Mouse (Mus musculus) ES-CJ7 (cell line): ENCODE measurements around the gene Sufu.

Experiments
- DNase-seq: peaks from one replicate; pipeline ENCODE4 v3.0.0; 2011; ENCODE audit warnings: low read depth, low spot score

The Sufu gene

DNA sequence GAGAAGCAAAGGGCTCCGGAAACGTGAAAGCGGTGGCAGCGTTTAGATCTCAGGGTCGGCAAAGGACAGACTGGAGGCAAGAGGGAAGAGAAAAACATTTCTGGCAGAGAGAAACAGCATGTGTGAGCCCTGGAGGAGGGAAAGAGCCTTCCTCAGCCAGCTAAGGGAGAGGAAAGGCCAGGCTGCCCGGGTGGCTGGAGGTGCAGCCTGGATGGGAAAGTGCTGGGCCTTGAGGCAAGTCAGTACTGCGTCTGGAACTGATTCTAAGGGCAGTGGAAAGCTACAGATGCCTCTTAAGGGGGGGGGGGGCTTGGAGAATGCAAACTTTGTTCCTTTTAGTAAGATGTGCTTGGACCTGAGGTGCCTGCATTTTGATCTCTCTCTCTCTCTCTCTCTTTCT is 37.0 kb downstream of the Sufu start:
- DNase-seq = no peak

DNA sequence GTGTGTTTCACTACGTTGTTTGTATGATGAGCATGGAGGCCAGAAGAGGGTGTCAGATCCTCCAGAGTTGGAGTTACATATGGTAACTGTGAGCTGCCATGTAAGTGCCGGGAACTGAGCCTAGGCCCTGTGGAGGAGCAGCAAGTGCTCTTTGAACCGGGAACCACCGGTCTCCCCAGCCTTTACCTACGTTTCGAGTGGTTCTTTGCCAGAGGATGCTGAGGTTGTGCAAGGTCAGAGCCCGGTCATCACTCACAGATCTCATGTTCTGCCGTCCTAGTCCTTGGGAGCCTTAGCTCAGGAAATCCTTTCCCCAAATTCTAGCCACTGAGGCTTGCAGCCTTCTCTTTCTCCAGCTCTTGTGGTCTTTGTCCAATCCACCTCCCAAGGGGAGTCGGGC is 37.5 kb downstream of the Sufu start:
- no peak for DNase-seq

DNA sequence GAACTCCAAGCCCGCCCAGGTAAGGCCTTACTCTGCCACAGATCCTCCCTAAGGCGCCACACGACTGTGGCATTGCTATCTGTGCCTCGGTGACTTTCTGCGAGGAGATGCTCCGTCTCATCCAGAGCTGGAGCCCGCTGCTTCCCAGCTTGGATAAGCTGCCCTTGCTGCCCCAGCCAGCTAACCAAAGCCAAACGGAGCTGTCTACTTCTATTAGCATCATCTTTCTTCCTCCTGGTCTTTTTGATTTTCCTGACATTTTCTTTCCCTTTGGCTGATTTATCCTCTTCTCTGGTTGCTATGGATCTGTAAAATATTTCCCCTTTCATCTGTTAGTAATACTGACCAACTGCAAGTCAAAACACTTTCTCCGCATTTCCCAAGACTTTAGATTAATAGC is 37.9 kb downstream of the Sufu start:
- no peak for DNase-seq

DNA sequence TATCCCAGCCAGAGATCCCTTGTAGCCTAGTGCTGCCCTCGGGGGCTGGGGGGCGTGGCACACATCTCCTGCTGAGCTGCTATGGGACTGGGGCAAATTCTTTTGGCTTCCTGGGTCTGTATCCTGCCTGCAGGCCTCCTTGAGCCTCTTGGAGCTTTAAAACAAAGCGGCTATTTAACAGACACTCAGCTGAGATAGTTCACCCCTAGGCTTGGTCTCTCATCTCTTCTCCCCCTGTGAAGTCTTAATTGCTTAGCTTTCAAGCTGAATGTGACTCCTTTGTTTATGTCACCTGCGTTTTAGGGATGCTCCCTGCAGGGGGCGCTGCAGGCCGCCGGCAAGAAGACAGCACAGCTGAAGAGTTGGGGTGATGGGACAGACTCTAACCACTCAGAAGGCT is 38.8 kb downstream of the Sufu start:
- DNase-seq = peak; percentile 86

DNA sequence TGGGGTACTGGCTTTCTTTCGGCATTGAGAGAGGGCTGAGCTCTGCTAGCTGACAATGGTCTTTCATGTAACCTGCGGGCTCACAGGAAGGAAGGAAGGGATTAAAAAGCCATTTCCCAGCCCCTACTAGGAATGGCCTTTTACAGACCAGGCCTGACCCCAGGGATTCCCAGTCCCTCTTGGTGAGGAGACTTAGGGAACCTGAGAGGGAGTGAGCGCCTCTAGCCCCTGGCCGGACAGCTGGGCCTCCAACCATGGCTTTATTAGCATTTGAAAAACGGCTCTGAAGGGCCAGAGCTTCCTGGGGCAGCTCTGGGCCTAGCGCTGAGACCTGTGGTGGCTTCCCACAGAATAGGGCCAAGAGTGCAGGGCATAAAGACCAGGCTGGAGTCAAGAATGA is 46.8 kb downstream of the Sufu start:
- no peak for DNase-seq

DNA sequence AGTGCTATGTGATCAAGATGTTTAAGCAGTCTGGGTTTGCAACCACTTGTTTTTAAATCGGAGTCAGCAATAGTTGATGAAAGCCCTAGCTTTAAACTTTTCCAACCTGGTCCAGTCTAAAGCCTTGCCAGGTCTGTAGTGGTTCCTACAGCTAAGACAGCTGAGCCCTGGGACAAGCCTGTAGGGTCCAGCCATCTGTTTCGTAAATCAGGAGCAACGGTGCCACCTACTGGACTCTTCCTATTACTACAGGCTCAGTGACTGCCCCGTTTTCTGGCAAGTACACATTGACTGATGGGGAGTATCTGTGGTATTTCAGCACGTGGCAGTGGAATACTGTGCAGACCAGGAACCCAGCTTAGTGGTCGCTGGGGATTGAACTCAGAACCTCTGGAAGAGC is 47.5 kb downstream of the Sufu start:
- peak; percentile 91 for DNase-seq

DNA sequence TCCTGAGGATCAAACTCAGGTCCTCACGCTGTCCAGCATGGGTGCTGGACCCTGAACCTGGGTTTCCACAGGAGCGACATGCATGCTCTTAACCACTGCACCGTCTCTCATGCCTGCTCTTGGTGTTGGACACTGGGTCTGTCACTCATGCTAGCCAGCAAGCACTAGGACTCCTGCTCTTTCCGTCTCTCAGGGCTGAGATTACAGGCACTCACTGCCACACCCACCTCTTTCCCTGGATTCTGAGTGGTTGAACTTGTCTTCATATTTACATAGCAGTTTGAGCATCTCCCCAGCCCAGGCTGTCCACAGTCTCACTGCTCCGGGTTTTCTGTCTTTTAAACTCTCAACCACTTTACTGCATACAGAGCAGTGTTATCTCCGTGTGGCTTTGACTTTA is 48.9 kb downstream of the Sufu start:
- peak; percentile 19 for DNase-seq

DNA sequence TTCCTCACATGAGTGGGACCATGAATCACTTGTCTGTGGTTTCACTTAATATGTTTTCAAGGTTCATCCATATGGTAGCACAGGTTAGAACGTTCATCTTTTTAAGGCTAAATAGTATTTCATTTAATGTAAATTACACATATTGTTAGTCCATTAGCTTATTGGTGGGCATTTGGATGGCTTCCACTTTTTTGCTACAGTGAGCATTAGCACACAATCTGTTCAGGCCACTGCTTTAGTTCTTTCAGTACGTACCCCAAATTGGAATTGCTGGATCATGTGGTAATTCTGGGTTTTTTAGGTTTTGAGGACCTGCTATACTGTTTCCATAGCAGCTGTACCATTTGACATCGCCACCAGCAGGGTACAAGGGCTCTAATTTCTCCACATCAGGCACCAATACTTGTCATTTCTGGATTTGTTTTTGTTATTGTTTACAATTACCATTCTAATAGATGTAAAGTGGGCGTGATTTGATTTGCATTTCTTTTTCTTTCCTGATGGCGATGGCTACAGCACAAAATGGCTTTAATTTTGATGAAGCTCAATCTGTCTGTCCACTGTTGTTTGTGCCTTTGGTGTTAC is 49.8 kb downstream of the Sufu start:
- DNase-seq = no peak

DNA sequence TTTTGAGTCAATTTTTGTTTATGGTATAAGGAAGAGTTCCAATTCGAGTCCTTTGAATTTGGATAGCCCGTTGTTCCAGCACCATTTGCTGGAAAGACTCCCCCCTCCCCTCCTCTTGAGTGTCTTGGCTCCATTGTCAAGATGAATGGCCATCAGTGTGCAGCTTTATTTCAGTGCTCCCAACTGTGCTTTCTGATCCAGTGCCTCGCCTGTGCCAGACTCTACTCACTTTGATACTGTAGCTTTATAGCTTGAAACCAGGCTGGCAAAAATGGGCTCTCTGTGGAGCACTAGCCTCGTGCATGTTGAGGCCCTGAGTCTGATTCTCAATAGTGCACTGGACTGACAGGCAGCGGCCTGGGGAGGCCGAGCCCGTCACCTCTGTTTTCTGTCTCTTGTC is 50.4 kb downstream of the Sufu start:
- no peak for DNase-seq

DNA sequence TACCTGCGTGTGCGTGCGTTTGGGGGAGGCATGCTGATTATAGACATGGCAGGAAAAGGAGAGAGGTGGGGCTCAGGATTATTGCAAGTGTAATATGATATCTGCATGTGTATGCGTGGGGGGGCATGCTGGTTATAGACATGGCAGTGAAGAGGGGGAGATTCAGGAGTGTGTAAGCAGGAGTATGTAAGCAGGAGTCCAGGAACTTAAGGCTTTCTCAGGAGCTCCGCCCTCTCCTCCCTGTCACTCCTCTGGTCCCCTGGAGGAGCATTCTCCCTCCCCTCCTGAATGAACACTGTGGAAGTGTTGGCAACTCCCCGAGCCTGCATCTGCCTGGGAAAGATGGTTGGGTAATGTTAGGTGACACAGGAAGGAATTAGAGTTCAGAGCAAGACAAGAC is 51.2 kb downstream of the Sufu start:
- DNase-seq = no peak

DNA sequence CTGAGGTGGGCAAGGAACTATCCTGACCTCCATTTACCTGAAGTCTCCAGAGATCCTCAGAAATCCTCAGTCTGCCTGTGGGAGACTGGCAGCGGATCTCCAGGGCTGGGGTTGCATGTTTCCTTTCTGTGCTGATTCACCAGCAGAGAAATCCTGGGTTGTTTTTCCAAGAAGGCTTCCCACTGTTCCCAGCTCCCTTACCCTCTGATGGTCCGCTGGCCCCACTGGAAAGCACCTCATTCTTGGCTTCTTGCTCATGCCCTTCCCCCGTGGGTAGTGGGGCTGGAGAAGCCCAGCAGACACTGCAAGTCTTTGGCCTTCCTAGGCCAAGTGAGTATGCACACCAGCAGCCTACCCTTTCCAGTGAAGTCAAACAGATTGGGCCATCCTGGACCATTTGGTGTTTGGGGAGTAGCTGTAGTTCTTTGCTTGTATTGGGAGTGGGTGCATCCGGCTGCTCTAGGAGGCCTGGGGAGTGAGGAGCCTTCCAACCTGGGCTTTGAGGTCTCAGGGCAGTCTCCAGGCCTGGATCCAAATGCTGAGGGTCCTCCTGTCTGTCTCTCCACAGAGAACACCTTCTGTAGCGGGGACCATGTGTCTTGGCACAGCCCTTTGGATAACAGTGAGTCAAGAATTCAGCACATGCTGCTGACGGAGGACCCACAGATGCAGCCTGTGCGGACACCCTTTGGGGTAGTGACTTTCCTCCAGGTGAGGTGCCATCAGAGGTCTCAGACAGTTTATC is 52.7 kb downstream of the Sufu start:
- DNase-seq = no peak

DNA sequence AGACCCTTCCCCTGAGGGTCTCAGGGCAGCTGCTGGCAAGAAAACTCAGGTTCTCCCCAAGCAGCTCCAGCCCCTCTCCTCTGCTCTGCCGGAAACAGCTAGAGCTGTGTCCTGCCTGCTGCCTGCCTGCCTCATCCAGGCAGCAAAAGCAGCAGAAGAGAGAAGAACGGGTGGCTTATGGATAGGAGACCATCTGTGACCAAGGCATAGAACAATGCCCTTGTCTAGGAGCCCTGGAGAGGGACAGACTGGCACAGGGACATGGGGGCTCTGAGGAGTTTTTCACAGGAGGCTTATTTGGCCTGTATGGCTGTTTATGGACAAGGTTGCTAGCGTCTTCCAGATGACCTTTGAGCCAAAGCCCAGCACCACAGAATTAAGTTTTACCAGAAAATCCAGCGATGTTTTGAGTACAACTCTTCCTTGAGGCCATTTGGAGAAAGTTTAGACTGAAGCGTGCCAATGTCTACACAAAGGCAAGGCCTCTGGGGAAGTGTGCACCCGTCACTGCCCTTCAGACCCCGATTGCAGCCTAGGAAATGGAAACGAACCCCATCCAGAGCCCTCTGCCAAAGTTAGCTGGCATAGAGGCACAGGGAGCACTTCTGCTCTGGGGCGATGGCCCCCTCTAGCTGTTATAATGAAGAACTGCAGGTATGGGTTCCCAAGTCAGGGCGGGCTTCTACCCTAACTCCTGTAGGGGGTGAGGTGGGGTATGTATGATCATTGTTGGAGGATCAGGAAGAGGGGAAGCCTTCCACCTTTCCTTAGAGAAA is 55.5 kb downstream of the Sufu start:
- peak; percentile 63 for DNase-seq

DNA sequence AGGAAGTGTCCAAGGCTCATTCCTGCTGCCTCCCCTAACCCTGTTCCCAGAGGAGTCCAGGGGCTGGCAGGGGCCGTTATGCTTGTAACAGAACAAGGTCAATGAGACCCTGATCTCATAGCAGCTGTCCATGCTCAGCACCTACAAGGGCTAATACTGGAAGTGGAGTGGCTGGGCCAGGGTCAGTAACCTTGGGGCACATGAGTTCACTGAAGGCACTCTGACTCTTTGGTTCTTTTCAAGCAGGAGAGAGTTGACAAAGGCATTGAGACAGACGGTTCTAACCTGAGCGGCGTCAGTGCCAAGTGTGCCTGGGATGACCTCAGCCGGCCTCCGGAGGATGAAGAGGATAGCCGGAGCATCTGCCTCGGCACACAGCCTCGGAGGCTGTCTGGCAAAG is 56.2 kb downstream of the Sufu start:
- DNase-seq = no peak

DNA sequence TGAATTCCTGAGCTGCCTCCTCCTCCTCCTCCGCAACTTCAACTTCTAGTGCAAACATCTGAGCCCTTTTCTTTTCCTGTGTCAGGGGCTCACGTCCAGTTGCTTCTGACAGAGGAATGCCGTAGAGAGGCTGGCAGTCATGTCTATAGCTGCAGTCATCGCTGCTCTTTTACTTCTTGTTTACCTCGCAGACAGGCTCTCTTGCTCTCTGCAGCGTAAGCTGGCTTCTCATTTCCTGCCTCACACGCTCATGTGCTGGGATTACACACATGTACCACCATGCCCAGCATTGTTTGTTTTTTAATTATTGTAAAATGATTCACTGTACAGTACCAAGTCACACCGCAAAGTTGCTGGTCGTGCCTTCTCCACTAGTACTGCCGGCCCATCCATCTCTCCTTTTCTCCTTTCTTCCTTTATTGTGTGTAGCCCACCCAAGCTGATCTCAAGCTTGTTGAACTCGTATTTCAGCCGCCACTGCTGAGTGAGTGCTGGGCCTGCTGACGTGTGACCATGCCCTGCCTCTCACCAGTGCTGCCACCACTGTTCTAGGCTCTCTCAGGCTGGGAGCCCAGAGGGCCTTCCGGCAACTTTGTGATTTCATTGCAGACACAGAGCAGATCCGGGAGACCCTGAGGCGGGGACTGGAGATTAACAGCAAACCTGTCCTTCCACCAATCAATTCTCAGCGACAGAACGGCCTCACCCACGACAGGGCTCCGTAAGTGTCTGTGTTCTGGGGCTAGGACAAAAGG is 57.6 kb downstream of the Sufu start:
- no peak for DNase-seq

DNA sequence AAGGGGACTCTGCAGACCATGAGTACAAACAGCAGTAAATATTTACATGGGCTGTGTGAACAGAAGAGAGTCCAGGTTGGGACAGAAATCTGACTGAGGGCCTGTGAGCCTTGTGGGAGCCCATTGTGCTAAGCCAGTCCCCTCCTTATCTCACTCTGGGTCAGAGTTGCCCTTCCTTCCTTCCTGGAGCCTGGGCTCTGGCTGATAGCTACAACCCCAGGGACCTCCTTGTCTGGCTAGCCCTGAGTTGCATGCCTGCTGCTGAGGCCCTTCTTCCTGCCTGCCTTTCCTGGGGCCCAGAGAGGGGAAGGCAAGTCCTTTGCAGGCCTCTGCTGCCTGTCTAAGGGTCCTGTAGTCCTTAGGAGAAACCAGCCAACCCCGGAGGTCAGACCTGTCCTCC is 58.3 kb downstream of the Sufu start:
- DNase-seq = no peak

DNA sequence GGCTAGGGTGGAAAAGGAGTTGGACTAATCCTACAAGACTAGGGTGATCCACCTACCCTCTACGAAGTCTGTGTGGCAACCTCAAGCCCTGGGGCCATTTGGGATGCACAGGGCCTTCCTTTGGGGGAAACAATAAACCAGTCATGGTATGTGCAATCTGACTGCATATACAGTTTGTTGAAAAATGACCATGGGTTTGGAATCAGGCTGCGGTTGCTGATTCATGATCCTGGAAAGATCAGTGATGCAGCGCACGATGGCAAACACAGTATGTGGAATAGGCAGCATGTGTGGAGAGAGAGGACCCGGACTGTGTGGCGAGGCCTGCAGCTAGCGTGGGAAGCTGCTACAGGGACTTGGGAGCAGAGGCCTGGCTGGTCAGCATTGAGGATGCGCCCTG is 58.9 kb downstream of the Sufu start:
- DNase-seq = no peak

DNA sequence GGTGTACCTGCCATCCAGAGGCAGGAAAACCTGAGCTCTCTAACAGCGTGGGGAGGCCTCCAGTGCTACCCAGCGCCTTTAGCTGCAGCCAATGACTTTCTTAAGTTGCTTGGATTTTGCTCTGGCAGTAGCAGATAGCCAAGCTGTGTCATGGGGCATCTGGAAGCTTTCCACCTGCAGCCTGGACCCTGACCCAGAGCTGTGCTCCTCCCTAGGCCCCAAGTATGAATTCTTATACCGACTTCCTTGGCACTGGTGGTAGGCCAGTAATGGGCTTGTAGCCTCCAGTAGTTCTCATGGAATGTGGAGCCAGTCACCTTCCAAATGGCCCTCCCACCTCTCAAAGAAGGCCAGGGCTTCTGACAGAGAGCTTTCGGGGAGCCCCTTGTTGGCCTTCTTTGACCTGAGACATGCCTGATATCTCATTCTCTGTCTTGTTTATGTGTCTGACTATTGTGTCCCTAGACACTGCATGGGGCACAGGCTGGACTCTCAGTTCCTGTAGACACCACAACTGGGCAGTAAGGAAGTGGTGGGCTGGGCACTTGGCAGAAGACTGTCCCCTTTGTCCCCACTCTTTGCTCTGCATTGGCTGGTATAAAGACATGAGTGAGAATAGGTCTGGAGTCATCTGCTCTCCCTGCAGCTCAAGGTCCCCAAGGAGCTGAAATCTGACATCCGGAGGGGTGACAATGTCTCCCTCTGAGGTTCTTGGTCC is 59.5 kb downstream of the Sufu start:
- DNase-seq = no peak

DNA sequence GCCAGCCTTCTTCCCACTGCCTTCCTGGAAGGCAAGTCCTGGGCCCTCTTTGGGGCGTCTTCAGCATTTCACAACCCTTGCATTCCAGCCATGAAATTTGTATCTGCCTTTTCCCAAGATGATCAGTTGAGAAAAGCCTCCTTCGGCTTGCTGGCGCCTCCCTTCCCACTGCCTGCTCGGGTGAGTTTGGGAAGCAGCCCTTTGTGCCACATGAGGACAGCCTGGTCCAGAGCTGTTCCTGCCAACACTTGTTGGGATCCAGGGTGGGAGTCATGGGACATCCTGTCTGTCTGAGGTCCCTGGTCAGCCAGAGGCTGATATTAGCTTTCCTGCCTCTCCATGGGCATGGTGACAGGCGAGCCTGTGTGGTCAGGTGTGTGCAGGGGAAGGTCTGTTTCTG is 61.1 kb downstream of the Sufu start:
- DNase-seq = no peak

DNA sequence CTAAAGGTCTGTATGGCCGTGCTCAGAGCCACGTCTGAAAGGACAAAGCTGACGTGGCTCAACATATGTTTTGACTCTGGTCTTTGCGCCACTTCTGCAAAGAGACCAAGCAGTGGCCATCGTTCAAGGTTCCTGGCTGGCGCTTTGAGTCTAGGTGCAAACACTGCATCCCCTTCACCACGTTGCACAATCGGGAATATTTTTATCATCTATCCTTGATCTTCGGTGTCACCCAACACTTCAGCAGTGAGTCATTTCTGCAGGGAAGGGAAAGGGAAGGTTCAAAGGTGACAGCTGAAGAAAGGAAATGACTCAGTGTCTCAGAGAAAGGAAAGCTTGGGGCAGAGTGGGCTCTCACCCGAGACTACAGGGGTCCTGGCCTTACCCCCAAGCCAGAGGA is 62.6 kb downstream of the Sufu start:
- no peak for DNase-seq

DNA sequence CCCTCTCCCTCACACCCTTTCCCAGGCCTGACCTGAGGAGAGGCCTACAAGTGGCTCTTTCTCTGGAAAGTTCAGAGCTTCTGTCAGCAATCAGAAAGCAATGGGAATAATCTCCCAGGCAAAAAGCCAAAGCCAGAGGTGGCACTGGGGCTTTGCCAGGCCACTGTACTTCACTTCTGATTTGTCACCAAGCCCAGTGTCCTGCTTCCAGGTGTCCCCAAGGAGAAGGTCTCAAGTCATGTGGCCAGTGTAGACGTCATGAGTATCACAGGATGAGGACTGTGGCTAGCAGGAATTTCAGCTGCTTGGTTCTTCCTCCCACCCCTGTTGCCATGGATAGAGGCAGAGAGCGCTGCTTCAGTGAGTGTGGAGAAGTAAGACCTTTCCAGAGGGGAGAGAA is 63.2 kb downstream of the Sufu start:
- DNase-seq = no peak

DNA sequence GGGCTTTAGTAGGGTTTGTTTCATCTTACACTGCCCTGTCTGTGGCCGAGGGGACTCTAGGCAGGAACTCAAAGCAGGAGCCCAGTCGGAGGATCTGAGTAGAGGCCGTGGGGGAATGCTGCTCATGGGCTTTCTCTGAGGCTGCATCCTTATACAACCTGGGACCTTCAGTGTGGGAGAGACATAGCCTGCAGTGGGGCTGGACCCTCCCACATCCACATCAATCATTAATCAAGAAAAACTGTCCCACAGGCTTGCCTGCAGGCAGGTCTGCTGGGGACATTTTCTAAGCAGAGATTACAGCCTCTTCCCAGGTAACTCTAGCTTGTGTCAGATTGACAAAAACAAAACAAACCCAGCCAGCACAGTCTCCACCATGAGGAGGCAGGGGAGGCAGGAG is 65.9 kb downstream of the Sufu start:
- DNase-seq = no peak

DNA sequence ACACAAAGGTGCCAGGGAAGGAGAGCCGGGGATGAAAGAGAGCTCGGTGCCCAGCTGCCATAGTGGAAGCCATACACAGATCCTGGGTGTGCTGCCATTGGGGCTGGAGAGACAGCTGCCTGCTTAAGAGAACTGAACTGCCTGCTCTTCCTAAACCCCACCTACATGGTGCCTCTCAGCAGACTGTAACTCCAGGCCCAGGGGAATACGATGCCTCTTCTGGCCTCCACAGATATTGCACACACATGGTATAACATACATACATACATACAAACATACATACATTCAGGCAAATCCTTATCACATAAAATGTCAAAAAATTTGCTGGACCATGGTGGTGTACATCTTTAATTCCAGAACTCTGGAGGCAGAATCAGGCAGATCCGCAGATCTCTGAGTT is 66.8 kb downstream of the Sufu start:
- peak; percentile 33 for DNase-seq
